Mouse (Mus musculus) layer of hippocampus, adult 2 months (tissue): ENCODE data around the gene Rhob. TPM values are rescaled to one million over a fixed set of nuclear protein-coding genes. Genes with fewer than 3 reads are reported as not detected.

Experiments used
- DNase-seq, 2 experiments: peaks; one replicate each; pipeline ENCODE4 v3.0.0; 2022; ENCODE audit warnings: low spot score in 2 of 2
- H3K27ac ChIP-seq: fragments of 200-600 bp; 2 replicates; pipeline ENCODE4 v1.8.1; 2022
- H3K4me3 ChIP-seq: fragments of 200-600 bp; 2 replicates; pipeline ENCODE4 v1.8.1; 2022; ENCODE audit warnings: mild to moderate bottlenecking
- CTCF ChIP-seq: fragments of 200-600 bp; conservative IDR thresholded peaks from 2 replicates; pipeline ENCODE4 v1.8.1; 2022; ENCODE audit warnings: antibody characterized with exemption, mild to moderate bottlenecking, moderate library complexity
- total RNA-seq, 2 experiments: library from RNA; stranded (reverse); gene quantifications; 2 replicates each; pipeline ENCODE4 v1.2.3; 2021

Gene Rhob
- total RNA-seq, 2 experiments from 2014 or later: 359 to 361 TPM

DNA sequence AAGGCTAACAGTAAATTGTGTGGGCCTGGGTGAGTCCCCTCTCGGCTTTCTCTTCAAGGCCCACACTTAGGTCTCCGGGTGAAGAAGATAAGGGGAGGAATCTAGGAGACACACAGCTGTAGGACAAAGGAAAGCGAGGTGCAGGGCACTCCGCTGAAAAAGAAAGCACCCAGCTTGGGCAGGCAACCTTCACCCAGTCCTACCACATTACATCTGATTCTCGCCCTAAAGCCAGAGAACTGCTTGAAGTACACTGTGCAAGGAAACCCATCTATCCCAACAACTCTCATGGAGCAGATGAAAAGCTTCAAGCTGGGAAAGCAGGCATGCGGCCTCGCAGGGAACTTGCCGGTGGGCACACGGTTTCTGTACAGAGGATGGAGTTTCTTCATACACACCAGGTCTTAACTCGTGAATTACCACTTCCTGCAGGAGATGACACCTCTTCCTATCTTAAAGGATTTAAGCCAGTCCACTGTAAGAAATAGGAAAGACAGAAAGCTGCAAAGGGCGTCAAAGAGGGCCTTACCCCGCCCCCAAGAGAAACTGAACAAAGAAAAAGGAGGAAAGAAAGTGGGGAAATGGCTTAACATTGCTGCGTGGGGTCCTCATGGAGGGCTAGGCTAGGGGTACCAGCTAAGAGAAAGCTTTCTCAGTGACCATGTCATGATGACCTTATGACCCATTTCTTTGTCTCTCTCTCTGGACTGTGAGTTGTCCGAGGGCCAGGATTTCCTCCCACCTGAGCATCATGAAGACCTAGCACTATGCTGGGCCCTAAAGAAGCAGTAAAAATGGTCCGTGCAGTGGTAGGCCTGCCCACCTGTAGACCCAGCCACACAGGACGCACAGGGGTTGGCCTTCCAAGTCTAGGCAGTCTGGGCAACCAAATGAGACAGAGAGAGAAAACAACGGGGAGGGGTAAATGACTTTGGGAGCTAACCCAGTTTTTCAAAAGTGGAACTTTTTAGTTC is 1.1 kb upstream of the Rhob start:
- TF ChIP-seq CTCF: no peak
- Histone ChIP-seq H3K27ac (peak overlapping the region; percentile 100), H3K4me3 (peak overlapping the region; percentile 100)
- no peak for DNase-seq

DNA sequence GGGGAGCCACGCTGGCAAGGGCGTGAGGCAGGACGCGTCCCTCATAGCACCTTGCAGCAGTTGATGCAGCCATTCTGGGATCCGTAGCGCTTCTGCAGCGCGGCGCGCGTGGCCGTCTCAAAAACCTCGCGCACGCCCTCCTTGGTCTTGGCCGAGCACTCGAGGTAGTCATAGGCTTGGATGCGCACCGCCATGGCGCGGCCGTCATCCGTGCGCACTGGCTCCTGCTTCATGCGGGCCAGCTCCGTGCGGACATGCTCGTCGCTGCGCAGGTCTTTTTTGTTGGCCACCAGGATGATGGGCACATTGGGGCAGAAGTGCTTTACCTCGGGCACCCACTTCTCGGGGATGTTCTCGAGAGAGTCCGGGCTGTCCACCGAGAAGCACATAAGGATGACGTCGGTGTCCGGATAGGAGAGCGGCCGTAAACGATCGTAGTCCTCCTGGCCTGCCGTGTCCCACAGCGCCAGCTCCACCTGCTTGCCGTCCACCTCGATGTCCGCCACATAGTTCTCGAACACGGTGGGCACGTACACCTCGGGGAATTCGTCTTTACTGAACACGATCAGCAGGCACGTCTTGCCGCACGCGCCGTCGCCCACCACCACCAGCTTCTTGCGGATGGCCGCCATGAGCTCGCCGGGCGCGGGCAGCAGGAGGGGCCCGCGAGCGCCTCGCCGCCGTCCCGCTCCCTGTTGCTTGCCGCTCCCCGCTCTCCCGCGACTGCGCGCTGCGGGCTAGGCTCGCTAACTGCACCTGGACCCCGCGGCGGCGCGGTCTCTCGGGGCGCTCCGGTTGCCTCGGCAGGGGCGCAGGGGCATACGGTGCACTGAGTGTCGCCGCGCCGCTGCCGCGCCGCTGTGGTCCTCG is 573 bp downstream of the Rhob start:
- TF ChIP-seq CTCF: no peak; the same call in 1 of the 2 replicates
- DNase-seq: peak; percentile 30 to 40
- peak overlapping the region; percentile 100 for H3K27ac ChIP-seq
- peak overlapping the region; percentile 100 for H3K4me3 ChIP-seq

DNA sequence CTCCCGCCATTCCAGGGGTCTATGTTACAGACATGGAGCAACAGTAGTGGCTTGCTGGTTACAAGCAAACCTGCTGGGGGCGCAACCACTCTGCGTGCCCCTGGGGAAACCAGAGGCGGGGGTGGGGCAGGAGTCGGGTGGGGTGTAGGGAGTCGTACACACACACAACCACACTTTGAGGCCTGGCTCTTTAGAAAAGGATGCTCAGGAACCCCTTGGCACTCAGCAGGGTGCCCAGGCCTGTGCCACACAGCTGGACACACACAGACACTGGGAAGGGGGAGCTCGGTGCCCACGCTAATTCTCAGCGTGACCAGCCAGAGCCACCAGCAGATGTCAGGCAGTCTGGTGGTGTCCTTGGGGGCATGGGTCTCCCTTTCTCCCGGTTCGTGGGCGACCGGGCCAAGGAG is 1.2 kb downstream of the Rhob start:
- Histone ChIP-seq H3K27ac (peak overlapping the region; percentile 100), H3K4me3 (peak overlapping the region; percentile 100)
- TF ChIP-seq CTCF: peak; percentile 66
- peak in 1 of 2 experiments; percentile 58 for DNase-seq

GRCm38 (mm10) chr12:8498148-8498571 is 1.6 kb downstream of the Rhob start:
- TF ChIP-seq CTCF: no peak
- peak; percentile 41 to 47 for DNase-seq
- Histone ChIP-seq H3K27ac (peak overlapping the region; percentile 100), H3K4me3 (peak overlapping the region; percentile 100)

DNA sequence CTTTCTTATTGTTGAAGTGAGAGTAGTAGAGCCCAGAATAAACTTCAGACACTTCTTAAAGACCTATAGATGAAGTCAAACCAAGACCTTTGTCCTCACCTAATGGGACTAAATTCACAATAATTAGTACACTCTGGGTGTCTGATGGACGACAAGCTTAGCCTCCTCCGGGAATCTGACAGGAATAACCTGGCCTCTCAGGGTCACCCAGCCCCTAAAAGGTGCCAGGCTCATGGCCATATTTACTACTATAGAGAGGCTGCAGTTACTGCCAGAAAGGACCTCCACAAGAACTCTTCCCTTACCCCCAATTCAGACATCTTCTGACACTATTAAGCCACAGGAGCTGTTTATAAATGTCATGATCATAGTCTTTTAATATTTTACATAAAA is 2.5 kb downstream of the Rhob start:
- TF ChIP-seq CTCF: no peak
- Histone ChIP-seq H3K27ac (peak overlapping the region; percentile 100), H3K4me3 (peak overlapping the region; percentile 100)
- DNase-seq: no peak

- Histone ChIP-seq H3K4me3 (peak overlapping the region; percentile 100), H3K27ac (peak overlapping the region; percentile 100)
- no peak for DNase-seq
- no peak for TF ChIP-seq CTCF
Measured at GRCm38 (mm10) chr12:8496679-8497313, 3.0 kb downstream of the Rhob start.

DNA sequence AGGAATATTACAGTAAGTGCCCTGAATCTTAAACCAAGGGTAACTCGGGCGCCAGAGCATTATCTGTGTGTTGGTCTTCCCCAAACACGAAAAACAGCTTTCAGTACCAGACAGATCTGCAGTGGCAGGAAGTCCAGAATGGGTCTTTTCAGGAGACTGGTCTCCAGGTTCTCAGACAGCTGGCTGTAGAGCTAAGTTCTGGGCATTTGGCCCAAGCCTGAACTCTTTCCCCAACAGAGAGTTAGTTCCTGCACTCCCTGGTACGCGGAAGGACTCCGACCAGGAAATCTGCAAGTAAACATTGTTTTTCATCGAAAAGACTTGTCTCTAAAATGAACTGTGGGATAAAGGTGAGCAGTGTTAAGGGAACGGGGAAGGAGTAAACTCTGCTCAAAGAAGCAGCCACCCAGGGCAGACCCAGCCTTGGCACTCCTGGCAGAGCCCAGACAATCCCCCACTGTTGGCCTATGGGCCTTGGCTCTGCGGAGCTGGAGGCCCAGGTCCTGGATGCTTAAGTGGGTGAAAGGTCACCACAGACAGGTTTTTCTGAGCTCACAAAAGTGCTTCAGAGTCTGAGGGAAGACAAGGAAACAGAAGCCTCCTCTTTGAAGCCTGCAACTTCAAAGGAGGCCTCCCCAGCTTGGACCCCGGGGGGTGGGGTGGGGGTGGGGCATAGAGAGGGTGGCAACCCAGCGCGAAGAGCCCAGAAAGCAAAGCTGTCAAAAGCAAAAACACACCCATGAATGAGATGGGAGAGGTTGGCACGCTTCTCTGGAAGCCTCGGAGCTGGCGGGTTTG is 3.7 kb downstream of the Rhob start:
- no peak for TF ChIP-seq CTCF
- Histone ChIP-seq H3K27ac (peak overlapping the region; percentile 100), H3K4me3 (peak overlapping the region; percentile 100)
- DNase-seq: peak; percentile 41 to 54

DNA sequence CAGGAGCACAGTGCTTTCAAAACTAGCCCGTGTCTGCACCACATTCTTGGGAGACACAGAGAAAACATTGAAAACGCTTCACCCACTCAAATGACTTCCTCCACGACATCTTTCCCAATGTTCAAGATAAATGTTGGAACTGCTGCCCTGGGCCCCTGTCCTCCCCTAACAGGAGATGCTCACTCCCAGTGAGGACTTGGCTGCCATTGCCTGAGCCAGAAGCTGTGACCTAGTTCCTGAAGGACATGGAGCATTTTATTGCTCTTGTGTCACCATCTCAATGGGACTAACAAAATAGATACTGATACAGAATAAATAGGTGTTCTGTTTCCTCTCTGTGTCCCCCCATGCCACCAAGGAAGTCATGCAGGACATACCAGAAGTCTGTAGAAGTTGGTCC is 5.1 kb downstream of the Rhob start:
- Histone ChIP-seq H3K4me3 (no peak overlapping the region), H3K27ac (peak overlapping the region; percentile 39; the same call in 1 of the 2 replicates)
- DNase-seq: no peak
- no peak for TF ChIP-seq CTCF

DNA sequence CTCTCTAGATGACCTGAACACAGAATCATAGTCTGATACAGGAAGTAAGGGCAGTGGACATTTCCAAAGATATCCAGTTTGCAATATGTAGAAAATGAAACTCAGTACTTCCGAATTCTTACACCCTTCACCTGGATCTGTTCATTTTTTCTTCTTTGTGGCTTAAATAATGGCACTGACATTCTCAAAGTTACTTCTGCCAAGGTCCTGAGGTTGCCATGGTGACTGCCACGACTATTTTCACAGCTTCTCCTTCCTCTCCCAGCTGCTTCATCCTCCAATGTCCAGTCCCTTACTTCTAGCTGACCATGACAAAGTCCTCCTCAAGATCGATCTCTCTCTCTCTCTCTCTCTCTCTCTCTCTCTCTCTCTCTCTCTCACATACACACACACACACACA is 6.4 kb downstream of the Rhob start:
- TF ChIP-seq CTCF: no peak
- no peak for DNase-seq
- no peak overlapping the region for H3K4me3 ChIP-seq
- no peak overlapping the region for H3K27ac ChIP-seq

- H3K27ac ChIP-seq: no peak overlapping the region; the same call in 1 of the 2 replicates
- no peak for DNase-seq
- H3K4me3 ChIP-seq: no peak overlapping the region
- TF ChIP-seq CTCF: no peak
Measured at GRCm38 (mm10) chr12:8489098-8489497, 10.7 kb downstream of the Rhob start.

DNA sequence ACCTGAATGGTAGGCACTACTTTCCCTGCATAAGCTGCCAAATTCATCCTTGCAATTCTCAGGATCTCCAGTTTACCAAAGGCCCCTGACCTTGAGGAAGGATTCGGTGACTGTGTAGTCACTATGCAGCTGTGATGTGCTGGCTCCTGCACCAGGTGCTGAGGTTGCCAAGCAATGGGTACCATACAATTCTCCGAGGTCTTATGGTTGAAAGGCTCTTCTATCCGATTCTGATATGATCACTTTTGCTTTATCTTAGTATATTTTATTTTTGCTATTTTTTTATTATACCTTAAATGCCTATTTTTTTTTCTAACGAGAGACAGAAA is 11.2 kb downstream of the Rhob start:
- H3K4me3 ChIP-seq: no peak overlapping the region
- no peak for DNase-seq
- TF ChIP-seq CTCF: no peak
- peak overlapping the region; percentile 2; the same call in 1 of the 2 replicates for H3K27ac ChIP-seq
